Mouse (Mus musculus) T-cell, adult 2 months (primary cell): ENCODE measurements at regions not wholly inside any gene's neighbourhood (a gene's known extent, or its start where the extent isn't known, plus 50 kb on each side); places are given as distances from the start of the nearest gene placed in this dataset.
A peak's percentile ranks its signal among the peaks of the same experiment; 100 is the strongest.

Source experiments
- DNase-seq: peaks from one replicate; pipeline ENCODE4 v3.0.0; 2022; ENCODE audit warnings: low spot score

DNA sequence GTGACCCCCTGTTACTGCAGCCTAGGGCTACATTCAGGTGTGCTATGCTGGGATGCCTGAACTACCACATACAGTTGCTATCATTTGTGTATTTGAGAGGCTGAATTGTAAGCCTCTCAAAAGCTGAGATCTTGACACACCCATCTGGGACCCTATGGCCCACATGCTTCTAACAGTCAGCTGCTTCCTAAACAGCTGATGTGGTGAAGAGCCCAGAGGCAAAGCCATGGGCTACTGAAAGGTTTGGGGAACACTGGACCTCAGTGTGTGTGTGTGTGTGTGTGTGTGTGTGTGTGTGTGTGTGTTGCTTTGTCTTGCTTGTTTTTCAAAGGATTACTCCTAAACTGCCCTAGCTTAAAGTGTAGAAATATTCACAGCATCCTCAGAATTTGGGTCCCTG is 75.0 kb downstream of the Lbh start:
- DNase-seq: no peak

- DNase-seq: no peak
Observed at GRCm38 (mm10) chr17:72993626-72994025, 75.5 kb downstream of the Lbh start.

DNA sequence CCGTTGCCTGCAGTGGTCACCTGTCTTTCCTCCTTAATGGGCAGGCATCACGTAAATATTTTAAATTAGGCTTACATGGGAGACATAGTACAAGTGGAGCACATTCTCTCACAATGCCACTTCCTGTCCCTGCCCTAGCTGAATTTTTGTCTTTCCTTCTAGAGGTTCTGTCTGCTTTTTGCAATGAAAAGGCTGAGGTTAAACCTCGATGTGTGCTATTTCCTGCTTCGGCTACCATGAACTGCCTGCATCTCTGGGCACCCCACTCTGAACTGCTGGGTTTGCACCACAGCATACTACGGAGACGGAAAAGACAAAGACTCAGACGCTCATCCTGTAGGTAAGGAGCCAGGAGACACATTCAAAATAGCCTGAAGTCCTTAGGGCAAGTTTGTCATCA is 78.4 kb downstream of the Lbh start:
- DNase-seq: peak; percentile 82

- DNase-seq: no peak
Observed at GRCm38 (mm10) chr17:72997301-72997921, 79.3 kb downstream of the Lbh start.

DNA sequence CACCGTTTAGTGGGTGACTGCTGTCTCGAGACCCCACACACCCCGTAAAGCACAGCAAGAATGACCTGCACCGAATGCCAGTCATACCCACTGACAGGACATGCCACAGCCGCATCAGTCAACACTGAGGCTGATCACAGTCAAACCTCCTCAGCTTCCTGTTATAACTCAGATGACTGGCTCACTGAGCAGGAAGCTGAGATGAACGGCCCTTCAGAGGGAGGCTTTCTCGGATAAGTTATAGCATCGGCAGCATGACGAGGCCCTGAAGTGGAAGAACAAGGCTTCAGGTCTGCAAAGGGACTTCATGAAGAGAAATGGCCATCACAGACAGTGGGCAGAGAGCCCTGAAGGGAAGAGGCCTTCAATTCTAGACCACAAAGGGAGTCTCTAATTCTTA is 87.0 kb downstream of the Lbh start:
- peak; percentile 75 for DNase-seq

- peak; percentile 82 for DNase-seq
Observed at GRCm38 (mm10) chr17:73008901-73009300, 90.8 kb downstream of the Lbh start.

DNA sequence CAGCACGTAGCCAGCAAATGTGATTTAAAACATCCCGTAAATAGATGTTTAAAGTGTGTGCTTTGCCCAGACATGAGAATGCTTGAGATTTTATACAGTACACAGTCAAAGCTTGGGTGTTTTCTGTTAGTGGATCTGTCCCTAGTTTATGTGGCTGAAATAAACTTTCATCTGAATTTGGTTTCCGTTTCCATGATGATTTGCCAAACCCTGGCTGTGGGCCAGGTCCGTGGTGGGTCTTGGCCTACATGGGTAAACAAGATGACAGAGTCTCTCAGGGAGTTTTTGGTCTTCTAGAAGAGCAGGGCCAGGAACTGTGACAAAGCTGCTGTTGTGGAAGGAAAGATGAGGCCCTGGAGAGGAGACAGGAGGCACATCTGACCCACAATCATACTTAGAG is 91.9 kb downstream of the Lbh start:
- peak; percentile 94 for DNase-seq

- DNase-seq: no peak
Observed at GRCm38 (mm10) chr17:73012356-73012755, 94.3 kb downstream of the Lbh start.

GRCm38 (mm10) chr17:73012954-73013353 is 94.8 kb upstream of the Lclat1 start:
- DNase-seq: no peak

GRCm38 (mm10) chr17:73014090-73014853 is 93.5 kb upstream of the Lclat1 start:
- no peak for DNase-seq

DNA sequence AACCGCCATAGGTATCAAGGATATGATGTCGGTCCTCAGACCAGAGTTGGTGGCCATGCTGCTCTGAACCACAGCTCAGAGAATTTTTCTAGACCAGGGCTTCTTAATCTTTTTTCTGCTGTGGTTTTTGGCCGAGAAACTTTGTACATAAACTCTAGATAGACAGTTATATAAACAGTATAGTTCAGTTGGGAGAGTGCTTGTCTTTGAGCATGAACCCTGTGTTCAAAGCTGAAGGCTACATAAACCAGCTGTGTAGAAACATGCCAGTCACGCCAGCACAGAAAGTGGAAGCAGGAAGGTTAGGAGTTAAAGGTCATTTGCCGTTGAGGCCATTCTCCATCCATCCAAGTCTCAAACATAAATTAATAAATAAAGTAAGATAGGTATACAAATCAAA is 90.6 kb upstream of the Lclat1 start:
- no peak for DNase-seq

GRCm38 (mm10) chr17:73022630-73023051 is 85.1 kb upstream of the Lclat1 start:
- DNase-seq: no peak

GRCm38 (mm10) chr17:73023362-73024107 is 84.2 kb upstream of the Lclat1 start:
- peak; percentile 22 for DNase-seq

GRCm38 (mm10) chr17:73027122-73027521 is 80.7 kb upstream of the Lclat1 start:
- no peak for DNase-seq

DNA sequence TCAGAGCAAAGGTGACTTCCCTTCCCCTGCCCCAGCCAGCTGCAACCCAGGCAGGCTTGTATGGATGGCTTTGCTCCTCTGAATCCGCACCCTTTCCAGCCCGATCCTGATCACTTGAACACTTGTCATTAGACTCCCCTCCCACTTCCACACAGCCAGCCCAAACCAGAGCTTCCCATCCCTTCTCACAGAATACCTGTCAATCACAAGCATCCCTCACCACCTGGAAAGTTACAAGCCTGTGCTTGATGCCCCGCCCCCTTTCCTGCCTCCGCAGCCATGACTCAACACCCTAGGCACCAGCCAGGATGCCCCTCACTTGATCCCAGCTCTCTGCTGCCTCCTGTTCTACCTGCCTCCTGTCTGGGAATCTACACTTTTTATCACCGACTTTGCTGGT is 76.0 kb upstream of the Lclat1 start:
- no peak for DNase-seq

- DNase-seq: no peak
Observed at GRCm38 (mm10) chr17:73032326-73032725, 75.5 kb upstream of the Lclat1 start.

GRCm38 (mm10) chr17:73034420-73034819 is 73.4 kb upstream of the Lclat1 start:
- peak; percentile 68 for DNase-seq

DNA sequence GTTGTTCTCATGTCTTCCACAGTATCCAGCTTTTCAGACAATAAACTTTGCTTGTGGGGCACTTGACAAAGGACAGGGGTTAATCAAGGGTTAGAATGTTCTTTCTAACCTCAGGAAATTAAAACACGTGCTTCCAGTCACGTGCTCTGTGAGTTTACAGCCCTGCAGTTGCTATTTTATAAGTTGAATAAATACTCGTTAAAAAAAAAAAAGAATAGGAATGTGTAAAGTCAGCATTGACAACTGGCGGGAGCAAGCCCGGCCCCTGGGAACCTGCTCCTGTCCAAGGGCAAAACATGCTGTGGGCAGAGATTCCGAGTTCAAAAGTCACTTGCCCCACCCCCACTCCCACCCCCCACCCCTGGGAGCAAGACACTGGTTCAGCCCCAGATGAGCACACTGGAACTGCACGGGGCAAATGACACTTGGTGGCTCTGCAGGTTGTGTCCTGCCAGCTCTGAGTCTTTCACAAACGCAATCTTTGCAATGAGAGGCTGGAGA is 72.8 kb upstream of the Lclat1 start:
- peak; percentile 36 for DNase-seq

DNA sequence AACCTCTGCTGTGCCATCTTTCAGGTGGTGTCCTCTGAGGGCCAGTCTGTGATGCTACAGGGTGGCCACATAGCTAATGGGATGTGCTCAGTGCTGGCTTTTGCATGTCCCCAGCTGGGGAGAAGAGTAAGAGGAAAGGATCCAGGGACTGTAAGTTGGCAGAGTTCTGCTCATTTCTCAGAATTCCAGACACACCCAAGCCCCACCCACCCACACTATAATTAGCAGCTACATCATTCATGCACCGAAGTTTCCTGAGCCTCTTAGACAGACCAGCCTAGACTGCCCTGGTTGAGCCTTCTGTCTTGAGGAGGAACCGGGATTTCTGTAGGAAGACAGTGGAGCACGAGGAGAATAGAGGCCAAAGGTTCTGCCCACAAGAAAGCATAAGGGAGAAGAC is 70.9 kb upstream of the Lclat1 start:
- DNase-seq: no peak

- DNase-seq: no peak
Observed at GRCm38 (mm10) chr17:73038586-73038985, 69.2 kb upstream of the Lclat1 start.

- no peak for DNase-seq
Observed at GRCm38 (mm10) chr17:73044918-73045580, 62.7 kb upstream of the Lclat1 start.

- DNase-seq: no peak
Observed at GRCm38 (mm10) chr17:73046985-73047384, 60.8 kb upstream of the Lclat1 start.
